Mouse (Mus musculus): ENCODE measurements around the gene Gm9639. TPM values are rescaled to one million over a fixed set of nuclear protein-coding genes. Genes with fewer than 3 reads are reported as not detected.
"Not testable (repeated sequence)": the region's sequence is repeated elsewhere in the genome, so short reads cannot be mapped to it uniquely, and the experiment has no call there.

Gm9639 gene
- polyA plus RNA-seq, 1 experiment from 2014 or later = not detected

GRCm38 (mm10) chr10:77815514-77815913 lies 20.6 kb upstream of the Gm9639 start:
- no peaks in the 10 kb centered on the region for H3K4me1 ChIP-seq (ENCODE audit: insufficient read depth)
- 24% methylated on average over 5 of the region's 5 CpGs for WGBS (ENCODE audit: insufficient replicate concordance)

GRCm38 (mm10) chr10:77814382-77814781 lies 19.5 kb upstream of the Gm9639 start, which contains the start of gene Gm2696:
Gene Gm2696, plus strand, starts transcription at chr10:77814682.
- Histone ChIP-seq H3K9ac (replicated peaks) (no peak within 1 kb of the TSS), H3K4me2 (ENCODE audit: low read depth, low read length) (no peak within 1 kb of the TSS), H3K36me3 (replicated peaks; ENCODE audit: insufficient read depth, low read length) (no peaks in the 10 kb centered on the region), H3K9me3 (ENCODE audit: low read length) (no peaks in the 10 kb centered on the region), H3K27me3 (ENCODE audit: insufficient read depth, low read length) (no peaks in the 10 kb centered on the region), H3K4me1 (ENCODE audit: insufficient read depth) (no peaks in the 10 kb centered on the region), H3K27ac (ENCODE audit: low read depth) (no peak within 1 kb of the TSS), H3K4me3 (ENCODE audit: low read depth, low read length) (no peak within 1 kb of the TSS)
- DNase-seq (no peak), ATAC-seq (no peak)
- TF ChIP-seq EP300 (IDR thresholded peaks at IDR 0.05; ENCODE audit: low read depth) (no peak), CTCF (IDR thresholded peaks at IDR 0.05; ENCODE audit: low read depth) (no peak)
- 39% methylated on average over 4 of the region's 4 CpGs for WGBS (ENCODE audit: insufficient replicate concordance)

More at GRCm38 (mm10) chr10:77815514-77815913, 20.6 kb upstream of the Gm9639 start:
- no peak overlapping the region for H3K27ac ChIP-seq (ENCODE audit: low read depth)
- H3K27me3 ChIP-seq (ENCODE audit: insufficient read depth, low read length) = no peaks in the 10 kb centered on the region
- H3K36me3 ChIP-seq (replicated peaks; ENCODE audit: insufficient read depth, low read length) = no peaks in the 10 kb centered on the region
- peak; percentile 65 for TF ChIP-seq CTCF (IDR thresholded peaks at IDR 0.05; ENCODE audit: low read depth)
- TF ChIP-seq EP300 (IDR thresholded peaks at IDR 0.05; ENCODE audit: low read depth) = no peak
- no peak for ATAC-seq
- H3K9me3 ChIP-seq (ENCODE audit: low read length) = no peaks in the 10 kb centered on the region
- peak; percentile 33 for DNase-seq
- H3K4me3 ChIP-seq (ENCODE audit: low read depth, low read length) = no peak overlapping the region
- no peak overlapping the region for H3K9ac ChIP-seq (replicated peaks)
- H3K4me2 ChIP-seq (ENCODE audit: low read depth, low read length) = no peak overlapping the region

GRCm38 (mm10) chr10:77811743-77812142 lies 16.9 kb upstream of the Gm9639 start, which contains the start of gene Gm9507:
Gene Gm9507, minus strand, starts transcription at chr10:77811843.
- ATAC-seq (no peak), DNase-seq (no peak)
- 61% methylated on average over 5 of the region's 5 CpGs for WGBS (ENCODE audit: insufficient replicate concordance)
- H3K9me3 ChIP-seq (ENCODE audit: low read length) = no peaks in the 10 kb centered on the region
- H3K4me3 ChIP-seq (ENCODE audit: low read depth, low read length) = no peak within 1 kb of the TSS
- no peaks in the 10 kb centered on the region for H3K36me3 ChIP-seq (replicated peaks; ENCODE audit: insufficient read depth, low read length)
- no peak within 1 kb of the TSS for H3K9ac ChIP-seq (replicated peaks)
- no peak within 1 kb of the TSS for H3K4me2 ChIP-seq (ENCODE audit: low read depth, low read length)
- H3K4me1 ChIP-seq (ENCODE audit: insufficient read depth) = no peaks in the 10 kb centered on the region
- TF ChIP-seq EP300 (IDR thresholded peaks at IDR 0.05; ENCODE audit: low read depth) (no peak), CTCF (IDR thresholded peaks at IDR 0.05; ENCODE audit: low read depth) (no peak)
- no peaks in the 10 kb centered on the region for H3K27me3 ChIP-seq (ENCODE audit: insufficient read depth, low read length)
- H3K27ac ChIP-seq (ENCODE audit: low read depth) = no peak within 1 kb of the TSS

- H3K9ac ChIP-seq (replicated peaks) = no peak overlapping the region
- H3K27me3 ChIP-seq (ENCODE audit: insufficient read depth, low read length) = no peaks in the 10 kb centered on the region
- no peak overlapping the region for H3K4me2 ChIP-seq (ENCODE audit: low read depth, low read length)
- no peaks in the 10 kb centered on the region for H3K9me3 ChIP-seq (ENCODE audit: low read length)
- H3K27ac ChIP-seq (ENCODE audit: low read depth) = no peak overlapping the region
- no peak for ATAC-seq
- no peak overlapping the region for H3K4me3 ChIP-seq (ENCODE audit: low read depth, low read length)
- no peak for DNase-seq
- WGBS (ENCODE audit: insufficient replicate concordance) = 47% methylated on average over 3 of the region's 3 CpGs
- H3K4me1 ChIP-seq (ENCODE audit: insufficient read depth) = no peaks in the 10 kb centered on the region
- no peaks in the 10 kb centered on the region for H3K36me3 ChIP-seq (replicated peaks; ENCODE audit: insufficient read depth, low read length)
- no peak for TF ChIP-seq EP300 (IDR thresholded peaks at IDR 0.05; ENCODE audit: low read depth)
- TF ChIP-seq CTCF (IDR thresholded peaks at IDR 0.05; ENCODE audit: low read depth) = no peak
These were observed 9.2 kb upstream of the Gm9639 start for GRCm38 (mm10) chr10:77804095-77804494.

GRCm38 (mm10) chr10:77798921-77799508 lies 4.1 kb upstream of the Gm9639 start, which contains the start of gene Gm19668:
Gene Gm19668, minus strand, starts transcription at chr10:77799133.
- Histone ChIP-seq H3K4me1 (ENCODE audit: insufficient read depth) (no peaks in the 10 kb centered on the region), H3K4me2 (ENCODE audit: low read depth, low read length) (no peak within 1 kb of the TSS), H3K4me3 (ENCODE audit: low read depth, low read length) (no peak within 1 kb of the TSS), H3K9ac (replicated peaks) (no peak within 1 kb of the TSS), H3K27me3 (ENCODE audit: insufficient read depth, low read length) (no peaks in the 10 kb centered on the region), H3K9me3 (ENCODE audit: low read length) (no peaks in the 10 kb centered on the region), H3K36me3 (replicated peaks; ENCODE audit: insufficient read depth, low read length) (no peaks in the 10 kb centered on the region), H3K27ac (ENCODE audit: low read depth) (no peak within 1 kb of the TSS)
- no peak for TF ChIP-seq CTCF (IDR thresholded peaks at IDR 0.05; ENCODE audit: low read depth)
- TF ChIP-seq EP300 (IDR thresholded peaks at IDR 0.05; ENCODE audit: low read depth) = no peak
- ATAC-seq = no peak
- WGBS (ENCODE audit: insufficient replicate concordance) = 59% methylated on average over 8 of the region's 8 CpGs
- DNase-seq = no peak

- H3K27ac ChIP-seq (ENCODE audit: low read depth); H3K27me3 ChIP-seq (ENCODE audit: insufficient read depth, low read length); H3K36me3 ChIP-seq (replicated peaks; ENCODE audit: insufficient read depth, low read length); H3K4me1 ChIP-seq (ENCODE audit: insufficient read depth); H3K4me2 ChIP-seq (ENCODE audit: low read depth, low read length); H3K9me3 ChIP-seq (ENCODE audit: low read length); H3K9ac ChIP-seq (replicated peaks); H3K4me3 ChIP-seq (ENCODE audit: low read depth, low read length); ATAC-seq; DNase-seq: not testable (repeated sequence)
- WGBS (ENCODE audit: insufficient replicate concordance) = 72% methylated on average over 2 of the region's 3 CpGs
These were observed 3.5 kb upstream of the Gm9639 start for GRCm38 (mm10) chr10:77798164-77798920.

Measured in liver, postnatal 0 days (tissue).